Mouse (Mus musculus) mouse trophoblast stem cell (cell line): ENCODE measurements at regions not wholly inside any gene's neighbourhood (a gene's known extent, or its start where the extent isn't known, plus 50 kb on each side); places are given as distances from the start of the nearest gene placed in this dataset.

Experiments used
- in situ Hi-C, 2 experiments: fragments of 300-500 bp; cut with MseI, MboI; formaldehyde crosslinking; loops; 2 replicates in 1 of 2; 3 replicates in 1 of 2; pipeline ENCODE4 v1.15.1; 2025

- in situ Hi-C loops = no loop called here
These were observed 292.3 kb downstream of the Lmx1a start for GRCm38 (mm10) chr1:167981292-167981691.

GRCm38 (mm10) chr1:168007456-168007855 is 318.4 kb downstream of the Lmx1a start:
- in situ Hi-C loops = no loop called here

GRCm38 (mm10) chr1:168008216-168008615 is 319.2 kb downstream of the Lmx1a start:
- in situ Hi-C loops = no loop called here

GRCm38 (mm10) chr1:168010416-168010815 is 321.4 kb downstream of the Lmx1a start:
- in situ Hi-C loops = no loop called here

- in situ Hi-C loops = no loop called here
These were observed 323.0 kb downstream of the Lmx1a start for GRCm38 (mm10) chr1:168012069-168012468.

- in situ Hi-C loops = no loop called here
These were observed 323.6 kb downstream of the Lmx1a start for GRCm38 (mm10) chr1:168012611-168013010.

- in situ Hi-C loops = no loop called here
These were observed 327.4 kb downstream of the Lmx1a start for GRCm38 (mm10) chr1:168016375-168016890.

- in situ Hi-C loops = no loop called here
These were observed 337.4 kb downstream of the Lmx1a start for GRCm38 (mm10) chr1:168026481-168026880.

GRCm38 (mm10) chr1:168044765-168045164 is 355.7 kb downstream of the Lmx1a start:
- in situ Hi-C loops = no loop called here

- in situ Hi-C loops = no loop called here
These were observed 357.3 kb downstream of the Lmx1a start for GRCm38 (mm10) chr1:168046347-168046746.

GRCm38 (mm10) chr1:168046749-168047148 is 357.7 kb downstream of the Lmx1a start:
- in situ Hi-C loops = no loop called here

GRCm38 (mm10) chr1:168049965-168050364 is 360.9 kb downstream of the Lmx1a start:
- in situ Hi-C loops = no loop called here

GRCm38 (mm10) chr1:168056479-168056878 is 367.4 kb downstream of the Lmx1a start:
- in situ Hi-C loops = no loop called here

- in situ Hi-C loops = no loop called here
These were observed 368.4 kb downstream of the Lmx1a start for GRCm38 (mm10) chr1:168057479-168057878.

- in situ Hi-C loops = no loop called here
These were observed 369.7 kb downstream of the Lmx1a start for GRCm38 (mm10) chr1:168058769-168059168.

- in situ Hi-C loops = no loop called here
These were observed 367.9 kb downstream of the Pbx1 start for GRCm38 (mm10) chr1:168064065-168064664.

GRCm38 (mm10) chr1:168065598-168066041 is 366.4 kb downstream of the Pbx1 start:
- in situ Hi-C loops = no loop called here

- in situ Hi-C loops = no loop called here
These were observed 365.3 kb downstream of the Pbx1 start for GRCm38 (mm10) chr1:168066810-168067209.

GRCm38 (mm10) chr1:168068003-168068919 is 363.8 kb downstream of the Pbx1 start:
- in situ Hi-C loops = no loop called here

- in situ Hi-C loops = no loop called here
These were observed 363.0 kb downstream of the Pbx1 start for GRCm38 (mm10) chr1:168068920-168069590.
